Mouse (Mus musculus) urinary bladder, adult 18-20 months (tissue): ENCODE measurements around the gene Atp11a.

Experiments used
- DNase-seq, 2 experiments: peaks; one replicate each; pipeline ENCODE4 v3.0.0; 2022; ENCODE audit warnings: low spot score in 2 of 2, mixed read lengths in 2 of 2

Gene Atp11a

DNA sequence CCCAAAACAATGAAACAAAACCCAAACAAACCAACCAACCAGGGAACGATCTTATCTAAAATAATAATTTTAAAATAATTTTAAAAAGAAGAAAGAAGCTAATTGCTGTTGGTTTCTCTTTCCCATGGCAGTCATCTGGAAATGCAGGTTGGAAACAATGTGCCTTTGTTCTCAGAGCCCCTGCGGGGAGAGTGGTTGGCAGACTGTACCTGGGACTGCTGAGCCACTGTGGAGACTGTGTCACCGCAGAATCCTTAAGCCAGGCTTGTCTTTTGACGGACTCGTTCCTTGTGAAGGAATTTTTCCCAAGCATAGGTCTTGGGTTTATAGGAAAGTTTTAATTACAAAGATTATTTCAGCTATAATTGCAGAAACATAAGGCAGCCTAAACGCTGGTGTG is 59.6 kb downstream of the Atp11a start:
- no peak for DNase-seq

DNA sequence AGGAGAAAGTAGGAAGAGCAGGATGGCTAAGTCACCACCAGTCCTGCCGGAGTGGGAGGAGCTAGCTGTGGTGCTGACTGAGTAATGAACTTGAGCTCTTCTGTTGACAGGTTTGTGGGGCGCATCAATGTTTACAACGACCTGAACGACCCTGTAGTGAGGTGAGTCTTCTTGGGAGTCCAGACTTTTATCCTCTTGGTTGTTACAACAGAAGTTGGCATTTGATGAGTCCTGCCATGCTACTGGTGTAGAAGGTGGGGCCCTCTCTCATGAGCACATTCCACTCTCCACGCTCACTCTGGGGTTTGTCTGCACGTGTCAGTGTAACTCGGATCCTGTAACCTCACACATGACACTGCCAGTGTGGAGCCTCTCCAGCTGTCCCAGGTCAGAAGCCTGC is 66.1 kb downstream of the Atp11a start:
- DNase-seq = no peak

DNA sequence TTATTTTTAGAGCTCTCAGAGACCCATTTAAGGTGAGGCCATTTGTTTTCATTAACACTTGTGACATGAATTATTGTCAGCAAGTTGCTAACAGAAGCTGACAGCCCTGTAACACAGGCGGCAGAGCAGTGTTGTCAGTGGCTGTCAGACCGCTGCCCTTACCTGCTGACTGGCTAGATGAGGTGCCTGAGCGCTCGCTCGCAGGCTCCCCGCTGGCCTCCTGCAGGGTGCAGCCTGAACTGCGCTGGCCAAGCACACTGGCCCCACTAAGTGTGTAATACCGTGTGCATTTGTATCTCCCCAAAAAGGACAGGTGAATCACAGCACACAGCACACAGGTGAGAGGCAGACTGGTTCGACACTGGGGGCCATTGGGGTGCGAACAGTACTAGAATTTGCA is 67.7 kb downstream of the Atp11a start:
- DNase-seq = no peak

DNA sequence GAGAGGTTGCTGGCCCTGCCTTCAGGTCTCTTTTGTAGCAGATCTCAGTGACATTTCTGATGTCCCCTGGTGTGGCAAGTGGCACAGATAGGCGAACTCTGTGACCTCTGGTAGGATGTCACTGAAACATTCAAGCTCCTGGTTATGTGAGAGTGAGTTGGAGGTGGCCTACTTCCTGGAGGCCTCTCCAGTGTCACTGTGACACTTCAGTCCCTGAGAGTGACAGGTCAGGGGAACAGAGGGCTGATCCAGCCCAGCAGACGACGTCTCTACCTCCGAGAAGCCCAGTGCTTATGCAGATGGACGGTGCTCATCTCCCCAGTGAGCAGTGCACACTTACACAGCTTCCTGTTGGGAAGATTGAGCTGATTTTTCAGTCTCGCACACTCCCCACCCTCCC is 68.4 kb downstream of the Atp11a start:
- DNase-seq = no peak

DNA sequence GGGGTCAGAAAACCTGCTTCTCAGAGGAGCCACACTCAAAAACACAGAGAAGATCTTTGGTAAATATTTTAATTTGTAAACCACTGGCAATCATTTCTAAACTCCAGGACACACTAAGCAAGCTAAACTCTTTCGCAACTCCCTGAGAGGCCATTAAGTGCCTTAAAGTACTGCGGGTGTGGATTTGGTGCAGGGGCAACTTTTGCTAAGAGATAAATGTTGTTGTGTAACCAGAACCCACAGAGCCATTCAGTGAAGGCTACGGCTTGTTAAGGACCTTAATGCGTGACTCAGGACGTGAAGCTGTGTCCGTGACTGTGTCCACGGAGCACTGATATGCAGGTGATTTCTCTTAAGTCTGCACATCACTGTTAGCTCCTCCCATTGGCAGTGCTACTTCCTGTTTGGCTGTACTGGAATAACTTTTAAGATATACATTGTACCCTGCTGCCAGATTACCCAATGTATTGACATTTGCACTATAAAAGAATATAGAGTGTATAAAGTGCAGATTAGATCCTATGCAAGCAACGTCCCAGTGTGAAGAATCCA is 68.9 kb downstream of the Atp11a start:
- DNase-seq = no peak

DNA sequence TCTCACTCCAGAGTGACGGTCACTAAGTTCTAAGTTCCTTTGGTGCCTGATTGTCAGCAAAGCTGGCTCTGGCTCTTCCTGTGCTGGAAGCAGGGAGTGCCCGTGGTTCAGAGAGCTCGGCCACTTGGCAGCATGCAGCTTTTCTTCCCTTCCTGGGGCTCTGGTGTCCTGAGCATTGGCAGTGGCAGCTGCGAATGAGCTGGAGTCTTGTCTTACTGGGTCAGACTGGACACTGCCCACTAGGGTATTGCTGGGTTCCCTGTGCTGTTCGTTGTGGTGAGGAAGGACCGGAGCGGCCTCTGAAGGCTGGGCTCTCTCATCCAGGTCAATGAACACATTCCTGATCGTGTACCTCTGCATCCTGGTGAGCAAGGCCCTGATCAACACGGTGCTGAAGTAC is 70.3 kb downstream of the Atp11a start:
- DNase-seq = no peak

DNA sequence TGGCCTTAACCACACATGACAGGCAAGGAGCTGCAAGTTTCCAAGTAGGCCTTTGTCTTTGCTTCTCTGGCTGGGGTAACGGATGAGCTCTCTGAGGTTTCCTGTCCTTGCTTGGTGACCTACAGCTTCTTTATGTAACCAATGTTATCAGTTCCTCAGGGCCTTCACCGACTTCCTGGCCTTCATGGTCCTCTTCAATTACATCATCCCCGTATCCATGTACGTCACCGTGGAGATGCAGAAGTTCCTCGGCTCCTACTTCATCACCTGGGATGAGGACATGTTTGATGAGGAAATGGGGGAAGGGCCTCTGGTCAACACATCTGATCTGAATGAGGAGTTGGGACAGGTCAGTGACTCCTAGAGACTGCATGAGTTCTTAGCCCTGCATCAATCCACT is 71.5 kb downstream of the Atp11a start:
- no peak for DNase-seq

DNA sequence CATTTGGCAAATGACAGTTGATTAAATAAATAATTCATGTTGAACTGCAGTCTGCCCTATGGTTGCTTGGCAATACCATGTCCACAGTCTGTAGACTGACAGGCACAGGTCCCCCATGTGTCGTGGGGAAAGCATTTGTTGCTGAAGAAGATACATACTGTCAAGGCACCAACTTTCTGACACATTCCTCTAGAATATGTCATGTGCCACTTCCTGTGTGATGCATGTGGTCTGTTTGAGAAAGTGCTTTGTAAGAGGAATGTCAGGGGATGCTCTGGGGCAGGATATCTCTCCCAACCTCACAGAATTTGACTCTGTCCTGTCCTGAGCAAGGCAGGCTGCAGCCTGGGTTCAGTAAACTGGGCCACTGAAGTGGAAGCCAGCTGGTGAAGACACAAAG is 72.6 kb downstream of the Atp11a start:
- no peak for DNase-seq

DNA sequence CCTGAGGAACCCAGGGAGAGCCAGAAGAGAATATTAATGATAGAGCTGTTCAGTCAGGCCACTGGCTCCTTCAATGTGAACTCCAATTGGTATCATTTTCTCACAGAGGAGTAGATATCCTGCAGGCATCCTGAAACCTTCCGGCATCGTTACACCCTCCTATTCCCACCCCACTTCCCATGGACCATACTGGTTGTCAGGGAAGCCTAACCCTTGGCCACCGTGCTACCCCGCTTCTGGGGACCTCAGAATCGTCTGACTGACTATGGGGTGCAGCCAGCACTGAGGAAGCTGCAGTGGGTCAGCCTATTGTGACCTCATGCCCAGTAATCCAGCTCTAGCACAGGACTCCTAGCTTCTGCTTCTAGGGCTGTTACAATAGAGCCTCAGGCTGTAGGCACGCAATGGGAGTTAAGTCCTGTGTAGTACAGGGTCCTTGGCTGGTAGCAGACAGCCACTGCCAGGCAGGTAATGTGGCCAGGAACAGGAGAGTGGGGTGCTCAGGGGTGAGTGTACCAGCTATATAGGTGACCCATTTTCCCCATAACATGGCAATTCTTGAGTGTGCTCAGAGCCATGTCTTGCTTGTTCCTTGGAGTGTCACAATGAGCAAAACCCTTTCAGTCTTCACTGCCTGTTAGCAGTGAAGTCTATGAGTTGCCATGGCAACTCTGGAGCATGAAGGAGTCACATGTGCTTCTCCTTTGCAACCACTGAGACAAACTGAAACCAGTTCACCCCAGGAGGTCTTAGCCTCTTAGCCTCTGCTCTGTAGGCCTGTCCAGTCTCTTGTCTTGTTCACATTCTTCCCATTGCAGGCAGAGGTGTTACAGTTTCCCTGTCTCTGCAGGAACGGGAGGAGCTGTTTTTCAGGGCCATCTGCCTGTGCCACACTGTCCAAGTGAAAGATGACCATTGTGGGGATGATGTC is 75.1 kb downstream of the Atp11a start:
- DNase-seq = no peak

DNA sequence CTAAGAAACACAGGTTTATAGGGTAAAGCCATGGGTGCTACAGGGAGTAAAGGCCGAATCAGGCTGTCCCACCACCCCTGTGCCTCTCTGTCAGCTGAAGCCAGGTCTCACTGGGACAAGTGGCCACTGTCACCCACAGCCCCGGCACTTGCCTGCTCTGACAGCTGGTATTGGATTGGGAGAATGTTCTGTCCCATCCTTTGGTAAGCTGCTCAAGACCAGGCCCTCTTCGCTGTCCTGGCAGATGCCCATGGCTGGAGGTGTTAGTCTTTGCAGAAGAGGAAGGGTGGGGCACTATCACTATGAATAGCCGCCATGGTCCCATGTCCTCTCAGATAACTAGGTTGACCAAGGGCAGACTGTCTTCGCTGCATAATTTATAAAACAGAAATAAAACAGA is 76.8 kb downstream of the Atp11a start:
- DNase-seq = no peak

DNA sequence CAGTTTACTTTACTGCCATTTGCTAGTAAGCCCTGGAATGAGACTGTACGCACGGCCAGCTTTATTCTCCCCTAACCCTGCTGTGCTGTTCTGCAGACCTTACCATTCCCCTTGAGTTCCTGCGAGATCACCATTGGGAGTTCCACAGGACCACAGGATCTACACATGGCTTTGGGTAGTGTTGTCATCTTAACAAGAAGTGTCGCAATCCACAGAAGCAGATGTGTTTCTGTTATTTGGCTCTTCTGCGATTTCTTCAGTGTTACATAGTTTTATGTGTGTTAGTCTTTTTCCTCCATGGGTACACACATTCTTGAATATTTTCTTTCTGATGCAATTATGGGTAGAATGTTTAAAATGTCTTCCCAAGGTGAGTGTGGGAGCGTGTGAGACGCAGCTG is 84.0 kb downstream of the Atp11a start:
- no peak for DNase-seq

DNA sequence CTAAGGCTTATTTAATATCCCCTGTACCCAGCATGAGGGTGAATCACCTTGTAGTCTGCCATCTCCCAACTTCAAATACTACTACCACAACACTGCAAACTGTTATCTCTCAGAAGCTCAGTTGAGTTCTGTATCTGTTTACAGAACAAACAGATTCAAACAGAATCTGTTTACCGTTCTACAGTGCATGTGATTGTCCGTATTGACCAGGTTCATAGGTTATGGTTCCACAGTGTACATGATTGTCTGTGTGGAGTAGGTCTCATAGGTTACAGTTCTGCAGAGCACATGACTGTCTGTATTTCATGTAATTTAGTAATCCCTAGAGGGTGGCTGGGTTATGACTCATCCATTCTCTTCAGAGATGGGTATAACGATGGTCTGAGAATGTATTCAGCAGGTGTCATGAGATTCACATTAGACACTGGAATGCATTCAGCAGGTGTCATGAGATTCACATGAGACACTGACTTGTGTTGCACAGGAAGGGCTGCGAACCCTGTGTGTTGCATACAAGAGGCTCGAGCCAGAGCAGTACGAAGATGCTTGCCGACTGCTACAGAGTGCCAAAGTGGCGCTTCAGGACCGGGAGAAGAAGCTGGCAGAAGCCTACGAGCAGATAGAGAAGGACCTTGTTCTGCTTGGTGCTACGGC is 85.7 kb downstream of the Atp11a start:
- no peak for DNase-seq

DNA sequence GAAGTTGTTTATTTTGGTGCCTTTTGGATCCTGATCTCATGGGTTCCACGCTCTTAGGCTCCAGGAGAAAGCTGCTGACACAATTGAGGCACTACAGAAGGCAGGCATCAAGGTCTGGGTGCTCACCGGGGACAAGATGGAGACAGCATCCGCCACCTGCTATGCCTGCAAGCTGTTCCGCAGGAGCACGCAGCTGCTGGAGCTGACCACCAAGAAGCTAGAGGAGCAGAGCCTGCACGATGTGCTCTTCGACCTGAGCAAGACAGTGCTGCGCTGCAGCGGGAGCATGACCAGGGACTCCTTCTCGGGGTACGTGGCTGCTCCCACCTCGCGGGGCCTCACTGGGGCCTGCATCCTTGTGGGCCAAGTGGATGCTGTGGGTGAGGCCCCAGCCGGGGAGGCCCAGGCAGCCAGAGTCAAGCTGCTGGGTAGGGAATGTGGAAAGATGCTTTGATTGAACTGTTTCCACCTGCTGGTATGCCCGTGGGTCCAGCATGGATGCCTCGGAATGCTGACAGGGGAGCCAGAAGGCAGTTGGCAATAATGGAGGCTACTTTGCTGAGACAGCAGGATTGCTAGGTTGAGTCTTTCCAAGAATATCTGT is 87.6 kb downstream of the Atp11a start:
- DNase-seq = no peak

DNA sequence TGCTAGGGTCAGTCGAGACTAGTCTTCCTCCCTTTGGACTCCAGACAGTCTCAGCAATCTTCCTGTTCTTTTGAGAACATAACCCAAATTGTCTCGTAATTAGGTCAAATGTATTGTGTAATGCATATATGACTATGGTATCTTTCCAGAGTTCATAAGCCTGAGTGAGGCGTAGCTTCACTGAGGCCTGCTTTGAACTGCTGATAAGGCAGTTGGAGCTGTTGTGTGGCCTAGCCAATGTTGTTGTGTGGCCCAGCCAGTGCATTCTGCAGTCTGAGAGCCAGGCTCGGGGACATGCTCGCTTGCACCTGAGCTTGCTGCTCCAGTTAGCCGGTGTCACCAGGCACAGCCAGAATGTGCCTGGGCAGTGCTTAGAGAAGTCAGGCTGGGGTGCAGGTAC is 89.6 kb downstream of the Atp11a start:
- DNase-seq = no peak

DNA sequence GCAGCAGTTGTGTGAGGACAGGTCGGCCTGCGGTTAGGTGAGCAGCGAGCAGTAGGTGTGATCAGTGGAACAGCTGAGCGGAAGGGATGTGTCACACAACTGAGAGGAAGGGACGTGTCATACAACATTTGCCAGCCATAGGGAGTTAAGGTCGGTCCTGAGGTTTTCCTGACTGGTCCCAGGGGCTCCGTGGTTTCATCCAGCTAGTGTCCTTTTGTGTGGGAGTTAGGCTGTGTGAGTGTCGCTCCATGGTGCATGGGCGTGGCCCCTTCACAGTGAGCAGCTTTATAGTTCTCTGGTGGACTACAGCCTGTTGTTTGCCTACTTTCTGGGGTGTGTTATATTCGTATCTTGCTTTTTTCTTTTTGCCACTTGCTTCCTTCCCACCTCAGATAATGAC is 94.4 kb downstream of the Atp11a start:
- DNase-seq = no peak

DNA sequence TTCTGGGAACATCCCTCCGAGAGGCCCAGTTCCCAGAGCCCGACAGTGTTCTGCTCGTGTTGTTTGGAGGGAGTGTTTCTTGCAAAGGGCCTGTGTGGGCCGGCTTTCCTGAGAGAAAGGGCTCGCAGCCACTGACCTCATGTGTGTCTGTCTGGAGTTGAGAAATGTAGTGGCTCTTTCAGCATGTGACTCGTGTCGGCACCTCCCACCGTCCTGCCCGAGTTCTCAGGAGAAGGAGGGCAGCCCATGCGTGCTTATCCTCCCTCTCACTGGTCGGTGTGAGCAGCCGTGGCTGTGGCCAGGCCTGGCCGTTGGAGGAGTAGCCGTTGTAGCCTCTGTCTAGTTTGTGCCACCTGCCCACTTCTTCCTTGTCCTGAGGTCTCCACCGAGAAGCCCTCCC is 99.2 kb downstream of the Atp11a start:
- DNase-seq = no peak

DNA sequence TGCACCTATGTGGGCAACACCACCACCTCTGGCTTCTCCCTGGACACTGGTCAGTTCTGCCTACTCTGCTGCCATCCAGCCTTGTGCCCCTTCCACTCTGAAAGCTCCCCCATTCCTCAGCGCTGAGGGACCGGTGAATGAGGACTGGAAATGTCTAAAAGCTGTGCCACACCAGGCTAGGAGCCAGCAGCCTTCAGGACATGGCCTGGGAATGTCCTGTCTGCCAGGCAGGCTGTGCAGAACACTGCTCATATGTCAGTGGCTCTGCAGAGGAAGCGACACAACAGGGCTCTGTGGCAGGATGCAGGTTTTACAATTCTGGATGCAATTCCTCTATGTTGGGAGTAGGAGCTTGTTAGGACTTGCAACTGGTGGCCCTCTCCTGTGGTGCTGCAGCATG is 106.2 kb downstream of the Atp11a start:
- DNase-seq = no peak

DNA sequence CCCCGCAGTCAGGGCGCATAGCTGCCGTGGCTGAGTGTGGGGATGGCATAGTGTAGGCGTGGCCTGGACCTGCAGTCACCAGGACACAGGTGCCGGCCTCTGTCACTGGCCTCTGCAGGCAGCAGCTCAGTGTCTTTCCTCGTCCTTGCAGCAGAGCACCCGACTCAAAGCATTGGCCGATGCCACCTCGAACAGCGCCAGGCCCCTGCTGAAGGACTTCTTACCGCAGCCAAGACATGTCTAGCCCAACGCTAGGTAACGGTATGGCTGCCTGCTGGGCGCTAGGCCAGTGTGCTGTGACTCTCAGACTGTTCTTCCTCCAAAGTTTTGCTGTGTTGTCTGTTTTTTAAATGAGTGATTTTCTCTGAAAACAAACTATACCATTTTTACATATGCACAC is 106.8 kb downstream of the Atp11a start:
- DNase-seq = no peak

DNA sequence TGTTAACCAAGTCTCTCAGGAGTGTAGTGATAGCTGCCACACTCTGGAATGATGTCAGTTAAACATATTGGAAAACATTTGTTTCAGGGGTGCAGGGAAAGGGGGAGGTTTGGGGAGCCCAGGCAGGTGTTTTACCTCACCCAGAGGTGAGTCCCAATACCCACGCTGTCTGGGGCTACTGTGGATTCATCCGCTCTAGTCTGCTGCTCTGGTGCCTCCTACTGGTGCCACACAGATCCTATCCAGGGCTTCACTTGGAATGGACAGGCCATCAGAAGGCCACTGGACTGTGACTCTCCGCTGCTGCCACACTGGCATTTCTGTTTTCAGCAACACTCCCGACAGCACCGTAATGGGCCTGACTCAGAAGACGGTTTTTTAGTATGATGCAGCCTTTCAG is 109.0 kb downstream of the Atp11a start:
- DNase-seq = no peak

DNA sequence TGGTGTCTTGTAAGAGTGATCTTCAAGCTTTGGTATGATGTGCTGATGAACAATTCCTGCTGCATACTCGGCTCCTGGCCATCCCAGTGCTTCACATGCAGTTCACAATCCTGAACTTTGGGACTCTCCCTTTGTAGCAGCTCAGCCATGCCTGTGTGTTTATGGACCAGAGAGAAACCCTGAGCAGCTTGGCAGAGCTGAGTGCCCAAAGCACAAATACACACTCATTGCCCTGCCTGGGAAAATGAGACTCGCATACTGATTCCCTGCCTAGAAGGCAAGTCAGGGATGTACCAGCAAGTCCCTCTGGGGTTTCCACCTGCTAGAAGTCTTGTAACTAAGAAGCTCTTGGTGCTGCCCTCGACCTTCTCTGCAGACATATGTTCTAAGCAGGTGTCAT is 112.8 kb downstream of the Atp11a start:
- no peak for DNase-seq

DNA sequence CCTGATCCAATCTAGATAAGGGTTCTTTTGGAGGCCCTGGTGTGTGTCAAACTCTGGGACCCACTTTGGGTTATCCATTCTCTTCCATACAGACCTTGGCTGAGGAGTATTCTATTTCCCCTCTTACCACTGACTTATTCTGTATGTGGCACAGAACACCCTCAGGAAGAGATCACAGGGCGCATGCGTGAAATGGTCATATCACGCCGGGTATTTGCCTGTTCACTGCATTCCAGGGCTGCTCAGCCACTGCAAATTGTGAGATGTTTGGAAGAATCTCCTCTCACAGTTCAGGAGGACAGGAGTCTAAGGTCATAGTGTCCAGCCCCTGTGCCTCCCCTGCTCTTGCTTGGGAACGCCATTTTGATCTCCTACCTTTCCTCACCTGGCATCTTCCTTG is 113.8 kb downstream of the Atp11a start:
- no peak for DNase-seq

DNA sequence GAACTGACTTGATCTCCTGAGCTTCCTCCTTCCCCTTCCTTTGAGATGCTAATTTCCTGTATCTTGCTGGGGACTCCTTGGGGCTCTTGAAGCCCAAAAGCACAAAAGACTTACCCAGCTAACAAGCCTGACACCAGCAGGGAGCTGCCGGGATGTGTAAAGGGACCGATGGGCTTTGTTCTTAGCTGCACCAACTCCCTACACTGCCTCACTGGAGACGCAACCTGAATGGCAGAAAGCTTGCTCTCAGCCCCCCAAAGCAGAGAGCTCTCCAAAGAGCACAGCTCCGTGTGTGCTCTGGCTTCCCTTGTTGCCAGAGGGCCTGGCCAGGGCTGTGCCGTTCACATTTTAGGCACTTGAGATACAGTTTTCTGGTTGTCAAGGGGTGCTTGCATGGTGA is 114.6 kb downstream of the Atp11a start:
- DNase-seq = no peak

DNA sequence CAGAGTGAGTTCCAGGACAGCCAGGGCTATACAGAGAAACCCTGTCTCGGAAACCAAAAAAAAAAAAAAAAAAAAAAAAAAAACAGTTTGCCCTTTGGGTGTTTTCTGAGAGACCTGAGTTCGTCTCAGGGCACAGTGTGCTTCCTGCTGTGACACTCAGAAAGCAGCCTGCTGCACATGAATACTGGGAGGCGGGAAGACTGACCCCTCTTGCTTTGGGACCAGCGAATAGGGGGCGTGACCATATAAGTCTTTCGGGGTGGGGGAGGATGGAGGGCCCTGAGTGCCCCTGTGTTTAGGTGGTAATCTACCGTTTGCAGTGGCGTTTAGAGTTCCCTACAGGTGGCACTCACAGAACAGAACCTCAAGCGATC is 116.2 kb downstream of the Atp11a start:
- DNase-seq = no peak
